Mouse (Mus musculus) left cerebral cortex, adult 9 months (tissue): ENCODE measurements at regions not wholly inside any gene's neighbourhood (a gene's known extent, or its start where the extent isn't known, plus 50 kb on each side); places are given as distances from the start of the nearest gene placed in this dataset.
A peak's percentile ranks its signal among the peaks of the same experiment; 100 is the strongest.

Source experiments
- DNase-seq, 2 experiments: peaks; one replicate each; pipeline ENCODE4 v3.0.0; 2022; ENCODE audit warnings: low spot score in 2 of 2

DNA sequence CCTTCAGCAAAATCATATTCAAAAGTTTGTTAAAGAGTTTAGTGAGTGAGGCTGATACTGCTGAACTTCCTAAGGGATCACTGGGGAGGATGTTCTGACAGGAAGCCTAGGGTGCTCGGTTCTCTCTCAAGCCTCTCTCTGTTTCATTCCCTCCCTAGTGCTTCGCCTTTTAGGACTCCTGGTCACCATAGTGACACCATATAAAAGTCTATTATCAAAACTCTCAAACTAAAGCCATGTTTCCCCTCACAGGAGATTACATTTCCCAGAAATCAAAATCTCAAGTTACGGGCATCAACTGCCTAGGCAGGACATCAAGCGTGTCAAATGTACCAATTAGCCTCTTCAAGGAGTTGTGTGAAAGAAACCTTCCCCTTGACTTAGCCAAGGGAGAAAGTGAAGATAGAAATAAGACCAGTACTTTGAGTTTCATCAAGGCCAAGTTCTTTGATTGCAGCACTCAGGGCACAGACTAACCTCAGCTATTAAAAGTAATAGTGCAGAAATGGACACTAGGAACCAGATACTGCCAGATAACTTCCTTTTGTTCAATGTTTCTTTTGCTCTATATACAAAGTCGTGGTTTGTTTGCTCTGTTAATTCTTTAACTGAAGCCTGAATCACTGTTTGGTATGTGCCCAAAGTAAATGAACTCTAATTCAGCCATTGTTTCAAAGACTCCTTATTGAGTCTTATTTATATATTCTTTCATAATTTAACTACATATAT is 752.6 kb downstream of the Jrkl start:
- DNase-seq, result no peak

GRCm38 (mm10) chr9:12457810-12458209 is 787.8 kb downstream of the Jrkl start:
- DNase-seq, result peak in 1 of 2 experiments; percentile 7

DNA sequence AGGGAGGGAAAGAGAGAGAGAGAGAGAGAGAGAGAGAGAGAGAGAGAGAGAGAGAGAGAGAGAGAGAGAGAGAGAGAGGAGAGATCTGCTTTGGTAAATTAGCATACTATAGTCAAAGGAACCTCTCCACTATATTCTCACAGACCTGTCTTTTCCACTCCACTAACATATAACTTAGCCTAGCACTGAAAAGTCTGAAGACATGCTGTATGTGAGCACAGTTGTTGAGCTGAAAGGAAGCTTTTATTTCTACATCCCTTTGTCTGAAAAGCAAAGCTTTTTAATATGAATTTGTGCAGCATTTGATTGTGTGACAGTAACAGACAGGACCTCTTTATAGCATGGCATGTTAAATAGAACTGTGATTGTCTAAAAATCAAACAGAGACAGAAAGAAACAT is 788.9 kb downstream of the Jrkl start:
- no peak for DNase-seq

DNA sequence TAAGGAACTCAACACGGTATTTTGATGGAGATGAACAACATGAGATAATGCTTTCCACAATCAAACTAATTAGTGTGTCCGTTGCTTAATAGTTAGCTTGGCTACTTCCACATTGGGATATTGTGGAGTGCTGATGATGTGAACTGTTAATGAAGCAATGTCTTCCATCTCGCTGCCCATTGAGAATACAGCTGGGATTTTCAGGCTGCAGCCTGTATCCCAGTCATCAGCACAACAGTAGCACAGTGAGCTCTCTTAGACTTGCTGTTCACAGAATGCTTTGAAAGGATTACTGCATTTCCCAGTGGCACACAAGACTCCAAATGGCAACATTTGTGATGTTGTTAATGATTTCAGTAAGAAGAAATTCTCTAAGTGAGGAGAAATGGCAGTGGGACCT is 811.5 kb downstream of the Jrkl start:
- DNase-seq, result no peak

GRCm38 (mm10) chr9:12421906-12422305 is 823.7 kb downstream of the Jrkl start:
- DNase-seq, result no peak

- DNase-seq, result no peak
Measured at GRCm38 (mm10) chr9:12408500-12408899, 837.1 kb downstream of the Jrkl start.

GRCm38 (mm10) chr9:12404185-12404584 is 841.4 kb downstream of the Jrkl start:
- no peak for DNase-seq

DNA sequence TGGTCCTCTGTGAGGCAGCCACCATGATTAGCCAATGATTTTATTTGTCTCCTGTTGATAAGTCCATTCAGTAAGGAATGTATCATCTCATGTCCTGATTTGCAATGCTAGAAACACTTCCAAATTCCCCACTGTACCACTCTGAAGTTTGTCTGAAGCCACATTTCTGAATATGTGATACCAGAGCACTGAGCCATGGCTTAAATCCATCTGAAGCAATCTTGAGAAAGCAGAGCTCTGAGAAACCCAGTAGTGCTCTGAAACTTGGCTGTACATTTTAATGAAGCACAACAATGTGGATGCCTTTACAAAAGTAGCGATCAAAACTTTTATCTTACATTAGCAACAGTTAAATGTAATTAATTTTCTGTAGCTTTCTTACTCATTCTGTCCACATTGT is 850.0 kb downstream of the Jrkl start:
- DNase-seq, result no peak

GRCm38 (mm10) chr9:12380732-12381645 is 864.6 kb downstream of the Jrkl start:
- no peak for DNase-seq

GRCm38 (mm10) chr9:12380029-12380428 is 865.6 kb downstream of the Jrkl start:
- no peak for DNase-seq

DNA sequence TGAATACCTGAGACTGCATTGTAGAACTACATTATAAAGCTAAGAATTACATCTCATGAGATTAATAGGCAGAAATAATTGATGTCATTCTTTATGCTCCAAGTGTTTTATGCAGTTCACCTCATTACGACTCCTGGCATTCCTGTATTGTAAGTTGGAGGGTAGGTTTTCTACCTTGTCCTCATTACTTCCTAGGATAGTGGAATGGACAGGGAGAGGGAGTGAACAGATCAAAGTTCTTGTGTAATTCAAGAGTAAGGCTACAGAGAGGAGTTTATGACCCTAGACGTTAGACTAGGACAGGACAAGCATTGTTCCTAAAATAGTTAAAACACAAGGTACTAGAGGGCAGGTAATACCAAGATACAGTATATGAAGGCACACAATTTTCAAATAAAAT is 901.3 kb downstream of the Jrkl start:
- DNase-seq, result no peak

DNA sequence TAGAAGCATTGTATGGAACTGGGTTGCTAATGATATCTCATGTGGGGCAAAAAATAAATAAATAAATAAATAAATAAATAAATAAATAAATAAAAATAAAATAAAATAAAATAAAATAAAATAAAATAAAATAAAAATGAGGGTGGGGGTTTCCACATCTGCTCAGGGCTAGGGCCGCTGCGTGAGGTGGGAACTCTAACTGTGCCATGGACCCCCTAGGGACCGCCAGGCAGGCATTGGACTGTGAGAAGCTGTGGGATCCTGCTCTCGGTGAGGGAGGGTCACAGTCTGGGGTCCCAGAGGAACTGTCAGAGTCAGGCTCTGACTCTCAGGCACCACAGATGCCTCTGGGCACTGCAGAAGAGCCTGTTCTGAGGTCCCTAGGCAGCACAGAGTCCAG is 904.2 kb downstream of the Jrkl start:
- DNase-seq, result no peak

GRCm38 (mm10) chr9:12313517-12314075 is 932.0 kb downstream of the Jrkl start:
- no peak for DNase-seq

GRCm38 (mm10) chr9:12313027-12313426 is 932.6 kb downstream of the Jrkl start:
- no peak for DNase-seq
